Mouse (Mus musculus) lung, adult 2 months (tissue): Measurements from ENCODE around the gene Lgals8.

ENCODE experiments used
- CTCF ChIP-seq: fragments of 200-500 bp; IDR thresholded peaks from 2 replicates; pipeline ENCODE4 v1.5.1; 2011; ENCODE audit warnings: mild to moderate bottlenecking, low read length, control low read depth; ENCODE audit not compliant: insufficient read depth
- POLR2A ChIP-seq: fragments of 200-500 bp; IDR thresholded peaks from 2 replicates; pipeline ENCODE4 v1.6.1; 2011; ENCODE audit warnings: low read depth, mild to moderate bottlenecking, control low read depth, low read length, borderline replicate concordance; ENCODE audit errors: extremely low read depth

- TF ChIP-seq POLR2A (no peak), CTCF (no peak)
Observed at GRCm38 (mm10) chr13:12503238-12503751, 38.6 kb upstream of the Lgals8 start.
